Mouse (Mus musculus): ENCODE data around the gene Hist1h2ah.

GRCm38 (mm10) chr13:21992550-21992949 is 42.8 kb downstream of the Hist1h2ah start:
- TF ChIP-seq POLR2A (IDR thresholded peaks at IDR 0.05; ENCODE audit: extremely low read depth, insufficient read depth, low read length) = no peak
- no peak for TF ChIP-seq CTCF (IDR thresholded peaks at IDR 0.05; ENCODE audit: low read depth, low read length)
